Mouse (Mus musculus) neural tube, embryonic 15.5 days (tissue): ENCODE data around the gene Tulp3. TPM values are rescaled to one million over a fixed set of nuclear protein-coding genes. Genes with fewer than 3 reads are reported as not detected.

Experiments used
- ATAC-seq: fragments of 200-750 bp; cut with Nextera tagmentation; 2 replicates; pipeline ENCODE4 v1.8.0; 2017; ENCODE audit warnings: mild to moderate bottlenecking, moderate TSS enrichment, moderate library complexity; ENCODE audit not compliant: low FRiP score
- H3K27ac ChIP-seq: fragments of 300-500 bp; sonication (generic); replicated peaks from 2 replicates; pipeline ENCODE4 v1.5.1; 2015; ENCODE audit warnings: mild to moderate bottlenecking, inconsistent platforms
- H3K27me3 ChIP-seq: fragments of 300-500 bp; sonication (generic); replicated peaks from 2 replicates; pipeline ENCODE4 v1.6.1; 2015; ENCODE audit warnings: inconsistent platforms
- H3K36me3 ChIP-seq: fragments of 300-500 bp; sonication (generic); 2 replicates; pipeline ENCODE4 v1.6.1; 2015; ENCODE audit warnings: inconsistent platforms
- H3K4me1 ChIP-seq: fragments of 300-500 bp; sonication (generic); 2 replicates; pipeline ENCODE4 v1.6.1; 2015; ENCODE audit warnings: inconsistent platforms
- H3K4me2 ChIP-seq: fragments of 300-500 bp; sonication (generic); 2 replicates; pipeline ENCODE4 v1.6.1; 2015; ENCODE audit warnings: inconsistent platforms, mild to moderate bottlenecking, moderate library complexity
- H3K4me3 ChIP-seq: fragments of 300-500 bp; sonication (generic); replicated peaks from 2 replicates; pipeline ENCODE4 v1.5.1; 2015; ENCODE audit warnings: mild to moderate bottlenecking, inconsistent platforms
- H3K9ac ChIP-seq: fragments of 300-500 bp; sonication (generic); replicated peaks from 2 replicates; pipeline ENCODE4 v1.6.1; 2015; ENCODE audit warnings: mild to moderate bottlenecking, inconsistent platforms
- H3K9me3 ChIP-seq: fragments of 300-500 bp; sonication (generic); replicated peaks from 2 replicates; pipeline ENCODE4 v1.6.1; 2016; ENCODE audit warnings: inconsistent platforms
- whole genome bisulfite sequencing: fragments of 180-500 bp; shearing (Covaris S2); methylation state at CpG from one replicate; pipeline ENCODE4 v1.1.7; 2015; ENCODE audit warnings: mixed read lengths; 5-methylcytosine and 5-hydroxymethylcytosine counted together
- polyA plus RNA-seq: library from polyadenylated mRNA; unstranded; fragments of >200 nt; fragmentation: Nextera tagmentation; extraction: Ambion mirVana; gene quantifications from 2 replicates; pipeline ENCODE4 v1.2.1, GENCODE M21; 2015

The Tulp3 gene
- polyA plus RNA-seq, 1 experiment from 2014 or later = 19.1 TPM

GRCm38 (mm10) chr6:128291284-128291683, 64.4 kb downstream of the Tulp3 start:
- ATAC-seq = no peak
- no peak overlapping the region for H3K9ac ChIP-seq
- no peak overlapping the region for H3K4me3 ChIP-seq
- H3K27ac ChIP-seq = no peak overlapping the region
- peaks cover 3% of the 10 kb centered on the region; the same call in 1 of the 2 replicates for H3K27me3 ChIP-seq
- 78% methylated on average over 5 of the region's 5 CpGs for WGBS
- H3K4me2 ChIP-seq = no peak overlapping the region
- peaks cover 3% of the 10 kb centered on the region; the same call in 1 of the 2 replicates for H3K4me1 ChIP-seq
- H3K36me3 ChIP-seq = no peaks in the 10 kb centered on the region
- no peaks in the 10 kb centered on the region for H3K9me3 ChIP-seq

GRCm38 (mm10) chr6:128288681-128289080, 67.0 kb downstream of the Tulp3 start:
- no peaks in the 10 kb centered on the region for H3K9me3 ChIP-seq
- no peaks in the 10 kb centered on the region for H3K36me3 ChIP-seq
- H3K27me3 ChIP-seq = peaks cover 5% of the 10 kb centered on the region; the same call in 1 of the 2 replicates
- H3K4me2 ChIP-seq = no peak overlapping the region
- WGBS = 83% methylated on average over 6 of the region's 6 CpGs
- no peak overlapping the region for H3K9ac ChIP-seq
- H3K4me3 ChIP-seq = no peak overlapping the region
- peaks cover 11% of the 10 kb centered on the region for H3K4me1 ChIP-seq
- no peak for ATAC-seq
- H3K27ac ChIP-seq = no peak overlapping the region

DNA sequence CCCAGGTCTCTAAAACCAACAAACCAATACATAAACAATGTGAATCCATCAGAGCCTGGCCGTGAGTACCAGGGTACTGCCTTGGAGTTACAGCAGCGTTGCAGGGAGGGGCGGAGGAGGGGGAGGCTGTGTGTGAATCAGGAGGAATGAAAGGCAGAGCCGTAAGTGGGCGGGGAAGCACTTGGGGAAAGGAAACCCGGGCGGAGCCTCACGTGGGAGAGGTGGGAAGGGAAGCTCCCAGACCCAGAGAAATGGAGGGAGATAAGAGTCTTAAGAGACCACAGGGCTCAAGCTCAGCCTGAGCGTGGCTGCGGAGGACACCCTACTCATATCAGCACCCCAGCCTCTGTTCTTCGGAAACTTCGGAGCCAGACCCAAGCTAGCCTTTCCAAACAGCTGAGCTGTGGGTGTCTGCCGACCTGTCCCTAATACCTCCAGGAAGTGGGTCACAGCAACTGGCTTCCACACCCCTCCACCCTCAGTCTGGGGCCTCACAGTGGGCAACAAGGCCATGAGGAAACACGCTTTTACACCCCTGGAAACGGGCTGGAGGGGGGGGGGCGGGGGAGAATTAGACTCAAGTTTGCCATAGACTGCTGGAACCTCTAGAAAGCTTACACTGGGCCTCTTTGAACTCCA, 69.7 kb downstream of the Tulp3 start:
- Histone ChIP-seq H3K27me3 (peaks cover 5% of the 10 kb centered on the region; the same call in 1 of the 2 replicates), H3K27ac (no peak overlapping the region), H3K4me2 (peak overlapping the region; percentile 33), H3K9me3 (no peaks in the 10 kb centered on the region), H3K9ac (no peak overlapping the region), H3K36me3 (no peaks in the 10 kb centered on the region), H3K4me3 (no peak overlapping the region), H3K4me1 (peaks cover 11% of the 10 kb centered on the region)
- 12% methylated on average over 16 of the region's 16 CpGs for WGBS
- ATAC-seq = no peak

DNA sequence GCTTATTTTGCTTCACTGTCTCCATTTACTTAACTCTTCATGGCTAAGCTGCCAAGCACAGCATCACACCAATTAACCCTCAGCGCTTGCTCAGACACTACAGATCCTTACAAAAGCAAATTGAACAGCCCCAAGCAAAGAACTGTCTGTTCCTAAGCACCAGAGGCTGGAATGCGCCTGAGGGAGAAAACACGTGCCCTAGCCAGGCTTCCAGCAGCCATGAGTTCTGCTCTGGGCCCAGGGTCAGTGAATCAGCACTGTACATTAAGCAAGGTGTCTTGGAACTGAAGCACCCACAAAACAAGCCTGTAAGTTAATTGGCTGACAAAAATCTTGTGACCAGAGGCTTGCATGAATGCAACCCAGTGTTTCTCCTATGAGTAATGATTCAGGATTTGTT, 73.5 kb downstream of the Tulp3 start:
- Histone ChIP-seq H3K9me3 (no peaks in the 10 kb centered on the region), H3K27ac (no peak overlapping the region), H3K4me2 (no peak overlapping the region), H3K27me3 (peaks cover 5% of the 10 kb centered on the region; the same call in 1 of the 2 replicates), H3K4me3 (no peak overlapping the region), H3K36me3 (no peaks in the 10 kb centered on the region), H3K9ac (no peak overlapping the region), H3K4me1 (peaks cover 11% of the 10 kb centered on the region)
- ATAC-seq = no peak
- 15% methylated on average over 3 of the region's 3 CpGs for WGBS

- H3K36me3 ChIP-seq = no peaks in the 10 kb centered on the region
- 55% methylated on average over 14 of the region's 14 CpGs for WGBS
- H3K27me3 ChIP-seq = no peaks in the 10 kb centered on the region
- H3K9me3 ChIP-seq = no peaks in the 10 kb centered on the region
- H3K9ac ChIP-seq = no peak overlapping the region
- ATAC-seq = no peak
- no peak overlapping the region for H3K27ac ChIP-seq
- H3K4me2 ChIP-seq = no peak overlapping the region
- no peak overlapping the region for H3K4me3 ChIP-seq
- H3K4me1 ChIP-seq = peaks cover 2% of the 10 kb centered on the region
Measured at GRCm38 (mm10) chr6:128280472-128281145, 75.0 kb downstream of the Tulp3 start.

GRCm38 (mm10) chr6:128279608-128280007, 76.0 kb downstream of the Tulp3 start:
- 36% methylated on average over 5 of the region's 5 CpGs for WGBS
- Histone ChIP-seq H3K4me3 (no peak overlapping the region), H3K9ac (no peak overlapping the region), H3K4me1 (no peaks in the 10 kb centered on the region), H3K27me3 (no peaks in the 10 kb centered on the region), H3K27ac (no peak overlapping the region), H3K9me3 (no peaks in the 10 kb centered on the region), H3K36me3 (no peaks in the 10 kb centered on the region), H3K4me2 (no peak overlapping the region)
- no peak for ATAC-seq

- Histone ChIP-seq H3K9ac (no peak overlapping the region), H3K9me3 (no peaks in the 10 kb centered on the region), H3K4me1 (no peaks in the 10 kb centered on the region), H3K27me3 (no peaks in the 10 kb centered on the region), H3K36me3 (no peaks in the 10 kb centered on the region), H3K4me3 (no peak overlapping the region), H3K27ac (no peak overlapping the region), H3K4me2 (no peak overlapping the region)
- WGBS = 79% methylated on average over 4 of the region's 4 CpGs
- ATAC-seq = no peak
Measured at GRCm38 (mm10) chr6:128279099-128279498, 76.6 kb downstream of the Tulp3 start.

DNA sequence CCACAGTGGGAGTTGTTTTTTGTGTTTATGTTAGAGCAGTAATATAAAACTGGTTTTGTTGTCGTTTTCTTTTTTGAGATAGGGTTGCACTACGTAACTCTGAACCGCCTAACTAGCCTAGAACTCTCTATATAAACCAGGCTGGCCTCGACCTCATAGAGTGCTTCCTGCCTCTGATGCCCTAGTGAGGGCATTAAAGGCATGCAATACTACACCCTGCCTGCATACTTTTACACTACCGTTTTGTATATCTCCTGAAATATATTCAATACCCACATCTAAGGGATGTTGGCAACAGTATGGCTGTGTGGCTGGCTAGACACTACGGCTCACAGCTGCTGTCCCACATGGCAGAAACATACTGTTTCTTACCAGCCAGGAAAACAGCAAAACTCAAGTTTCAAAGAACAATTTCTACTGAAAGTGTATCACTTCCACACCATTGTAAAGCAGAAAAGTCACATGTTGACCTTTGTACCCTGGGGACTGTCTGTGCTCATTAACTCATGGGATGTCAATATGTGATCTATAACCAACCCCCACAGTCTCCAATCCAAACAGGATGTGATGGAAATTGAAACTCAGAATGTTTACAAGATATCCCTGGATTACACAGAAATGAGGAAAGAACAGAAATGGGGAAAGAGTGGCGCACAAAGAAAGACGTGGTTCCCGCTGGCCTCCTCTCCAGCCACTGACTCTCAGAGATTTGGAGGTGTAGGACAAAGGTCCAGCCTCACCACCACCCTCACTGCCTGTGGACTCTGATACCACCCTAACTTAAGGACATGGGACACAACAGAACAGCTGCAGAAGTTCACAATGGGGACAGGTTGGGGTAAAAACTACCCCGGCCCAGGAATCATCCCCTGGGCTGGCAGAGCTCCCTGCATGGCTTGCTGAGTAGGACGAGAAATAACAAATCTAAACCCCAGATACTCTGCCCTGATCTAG, 78.2 kb downstream of the Tulp3 start:
- WGBS = 87% methylated on average over 11 of the region's 11 CpGs

DNA sequence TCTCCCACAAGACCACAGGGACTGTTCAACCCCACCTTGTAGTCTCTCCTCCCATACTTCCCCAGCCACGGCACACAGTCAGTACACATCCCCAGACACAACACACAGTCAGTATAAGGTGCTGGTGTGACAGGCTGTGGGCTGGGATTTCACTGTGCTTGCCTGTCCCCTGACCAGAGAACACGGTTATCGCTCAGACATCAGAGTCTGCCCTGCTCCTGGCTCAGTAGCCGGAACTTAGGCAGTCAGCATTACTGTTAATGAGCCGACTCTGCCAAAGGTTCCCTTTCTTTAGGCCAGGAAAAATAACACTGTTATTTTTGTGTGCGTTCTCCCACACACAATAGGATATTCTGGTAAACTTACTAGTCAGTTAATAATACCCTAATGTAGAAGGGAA, 79.3 kb downstream of the Tulp3 start:
- Histone ChIP-seq H3K27me3 (no peaks in the 10 kb centered on the region), H3K4me2 (no peak overlapping the region), H3K27ac (no peak overlapping the region), H3K4me1 (no peaks in the 10 kb centered on the region), H3K9ac (no peak overlapping the region), H3K9me3 (no peaks in the 10 kb centered on the region), H3K4me3 (no peak overlapping the region), H3K36me3 (no peaks in the 10 kb centered on the region)
- WGBS = 90% methylated on average over 6 of the region's 6 CpGs
- no peak for ATAC-seq

More for the DNA sequence above, 78.2 kb downstream of the Tulp3 start:
- Histone ChIP-seq H3K36me3 (no peaks in the 10 kb centered on the region), H3K9me3 (no peaks in the 10 kb centered on the region), H3K4me3 (no peak overlapping the region), H3K27me3 (no peaks in the 10 kb centered on the region), H3K9ac (no peak overlapping the region), H3K4me1 (no peaks in the 10 kb centered on the region), H3K4me2 (no peak overlapping the region), H3K27ac (no peak overlapping the region)
- ATAC-seq = no peak

GRCm38 (mm10) chr6:128275506-128276064, 80.1 kb downstream of the Tulp3 start:
- Histone ChIP-seq H3K27me3 (no peaks in the 10 kb centered on the region), H3K4me2 (no peak overlapping the region), H3K9me3 (no peaks in the 10 kb centered on the region), H3K4me1 (no peaks in the 10 kb centered on the region), H3K9ac (no peak overlapping the region), H3K4me3 (no peak overlapping the region), H3K27ac (no peak overlapping the region), H3K36me3 (no peaks in the 10 kb centered on the region)
- ATAC-seq = no peak
- WGBS = 82% methylated on average over 8 of the region's 8 CpGs

GRCm38 (mm10) chr6:128273507-128273906, 82.1 kb downstream of the Tulp3 start:
- WGBS = 96% methylated on average over 1 of the region's 1 CpGs
- Histone ChIP-seq H3K4me3 (no peak overlapping the region), H3K27ac (no peak overlapping the region), H3K9me3 (no peaks in the 10 kb centered on the region), H3K4me2 (no peak overlapping the region), H3K4me1 (no peaks in the 10 kb centered on the region), H3K27me3 (no peaks in the 10 kb centered on the region), H3K9ac (no peak overlapping the region), H3K36me3 (no peaks in the 10 kb centered on the region)
- no peak for ATAC-seq
